Mouse (Mus musculus) retina, postnatal 1 day (tissue): ENCODE data around the gene Zfp646.
A peak's percentile ranks its signal among the peaks of the same experiment; 100 is the strongest.
"Not testable (repeated sequence)": the region's sequence is repeated elsewhere in the genome, so short reads cannot be mapped to it uniquely, and the experiment has no call there.

Experiments used
- DNase-seq: peaks from one replicate; pipeline ENCODE4 v3.0.0-alpha.2; 2012

Zfp646 gene

GRCm38 (mm10) chr7:127876041-127876466, at the start of gene Zfp646:
Gene Zfp646, plus strand, starts transcription at chr7:127876221.
- peak; percentile 95 for DNase-seq

DNA sequence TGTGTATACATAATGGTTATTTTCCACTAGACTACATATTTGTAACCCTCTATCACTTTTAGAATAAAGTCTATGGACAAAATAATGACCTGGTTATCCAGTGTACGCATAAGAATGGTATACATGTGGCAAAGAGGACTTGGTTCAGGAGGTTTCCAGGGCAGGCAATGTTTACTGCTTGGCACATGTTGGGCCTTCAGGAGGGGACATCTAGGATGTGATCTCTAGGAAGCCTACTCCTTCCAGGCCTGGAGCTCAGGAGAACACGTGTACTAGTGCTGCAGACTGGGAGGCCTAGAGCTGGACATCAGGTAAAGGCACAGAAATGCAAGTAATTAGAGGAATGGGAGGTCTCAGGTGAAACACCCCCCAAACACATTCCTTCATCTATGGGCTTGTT, 40.5 kb upstream of the Zfp646 start:
- DNase-seq, result no peak

DNA sequence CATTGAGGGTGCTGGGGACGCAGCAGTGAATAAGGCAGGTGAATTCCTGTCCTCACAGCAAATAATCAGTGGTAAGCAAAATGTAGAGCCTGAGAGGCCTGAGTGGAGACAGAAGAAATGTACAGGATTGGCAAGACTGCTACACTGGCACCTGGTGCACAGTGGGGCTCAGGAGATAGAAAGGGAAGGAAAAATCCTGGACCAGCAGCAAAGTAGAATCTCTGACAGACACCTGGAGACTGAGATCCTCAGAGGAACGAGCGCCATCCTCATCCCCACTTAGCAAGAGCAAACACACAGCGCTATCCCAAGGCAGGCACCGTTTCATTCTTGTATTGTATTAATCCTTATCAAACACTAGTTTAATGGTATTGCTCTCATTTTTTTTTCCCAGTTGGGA, 38.5 kb upstream of the Zfp646 start:
- no peak for DNase-seq

DNA sequence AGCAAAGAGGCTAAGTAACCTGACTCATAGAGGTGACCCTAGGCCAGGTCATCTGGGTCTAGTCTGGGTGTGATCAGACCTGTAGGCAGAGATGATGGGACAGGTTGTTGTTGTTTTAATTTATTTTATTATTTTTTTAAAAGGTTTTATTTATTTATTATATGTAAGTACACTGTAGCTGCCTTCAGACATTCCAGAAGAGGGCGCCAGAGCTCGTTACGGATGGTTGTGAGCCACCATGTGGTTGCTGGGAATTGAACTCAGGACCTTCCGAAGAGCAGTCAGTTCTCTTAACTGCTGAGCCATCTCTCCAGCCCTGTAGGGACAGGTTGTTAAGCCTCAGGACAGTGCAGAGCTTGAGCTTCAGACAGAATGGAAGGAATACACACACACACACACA, 38.1 kb upstream of the Zfp646 start:
- DNase-seq, result not testable (repeated sequence)

DNA sequence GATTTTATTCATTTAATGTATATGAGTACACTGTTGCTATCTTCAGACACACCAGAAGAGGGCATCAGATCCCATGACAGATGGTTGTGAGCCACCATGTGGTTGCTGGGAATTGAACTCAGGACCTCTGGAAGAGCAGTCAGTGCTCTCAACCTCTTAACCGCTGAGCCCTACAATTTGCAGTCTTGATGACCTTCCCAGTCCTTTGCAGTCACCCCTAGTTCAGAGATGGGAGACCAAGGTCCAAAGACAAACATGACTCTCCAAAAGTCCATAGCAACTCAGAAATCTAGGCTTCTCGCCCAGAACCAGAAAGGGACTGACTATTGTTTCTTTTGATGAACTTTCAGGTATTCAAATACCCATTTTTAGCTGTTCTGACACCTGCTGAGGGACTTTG, 36.0 kb upstream of the Zfp646 start:
- DNase-seq, result not testable (repeated sequence)

DNA sequence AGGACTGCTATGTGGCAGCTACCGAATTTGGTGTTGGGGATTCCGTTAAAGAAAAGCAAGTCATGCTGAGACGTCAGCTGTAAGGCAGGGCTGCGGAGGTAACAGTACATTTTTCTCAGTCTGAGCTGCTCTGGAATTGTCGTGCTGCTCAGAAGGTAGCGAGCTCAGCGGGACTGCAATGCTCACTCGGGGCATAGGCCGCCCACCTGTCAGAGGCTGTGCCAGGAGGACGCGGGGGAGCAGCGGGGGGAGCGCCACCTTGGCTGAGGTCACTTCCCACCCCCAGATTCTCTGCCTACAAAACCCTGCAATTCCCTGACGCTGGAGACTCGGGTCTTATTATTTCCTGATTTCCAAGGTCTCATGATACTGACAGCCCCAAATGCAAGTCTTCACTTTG, 35.1 kb upstream of the Zfp646 start:
- no peak for DNase-seq

GRCm38 (mm10) chr7:127841340-127842000, 34.6 kb upstream of the Zfp646 start:
- DNase-seq, result peak; percentile 95

DNA sequence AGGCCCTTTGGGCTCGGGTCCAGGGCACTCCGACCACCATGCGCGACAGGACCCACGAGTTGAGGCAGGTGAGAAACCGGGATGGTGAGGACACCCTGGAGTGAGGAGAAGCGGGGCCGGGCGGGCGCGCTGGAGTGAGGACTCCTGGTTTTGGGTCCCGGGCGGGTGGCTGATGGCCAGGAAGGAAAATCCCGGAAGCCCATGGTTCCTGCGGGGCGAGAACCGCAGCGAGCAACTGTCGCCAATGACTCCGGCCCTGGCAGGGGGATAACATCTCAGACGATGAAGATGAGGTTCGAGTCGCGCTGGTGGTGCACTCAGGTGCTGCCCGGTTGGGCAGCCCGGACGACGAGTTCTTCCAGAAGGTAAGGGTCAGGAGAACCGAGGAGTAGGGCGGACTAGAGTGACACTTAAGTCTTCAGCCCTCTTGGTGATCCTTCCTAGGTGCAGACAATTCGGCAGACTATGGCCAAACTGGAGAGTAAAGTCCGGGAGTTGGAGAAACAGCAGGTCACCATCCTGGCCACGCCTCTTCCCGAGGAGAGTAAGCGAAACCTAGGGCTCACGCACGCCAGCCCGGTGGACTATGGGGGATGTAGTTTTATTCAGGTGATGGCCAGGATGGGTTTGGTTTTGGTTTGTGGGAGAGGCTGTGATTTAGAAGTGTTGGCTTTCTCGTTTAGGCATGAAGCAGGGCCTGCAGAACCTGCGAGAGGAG, 33.9 kb upstream of the Zfp646 start:
- DNase-seq, result peak; percentile 81

DNA sequence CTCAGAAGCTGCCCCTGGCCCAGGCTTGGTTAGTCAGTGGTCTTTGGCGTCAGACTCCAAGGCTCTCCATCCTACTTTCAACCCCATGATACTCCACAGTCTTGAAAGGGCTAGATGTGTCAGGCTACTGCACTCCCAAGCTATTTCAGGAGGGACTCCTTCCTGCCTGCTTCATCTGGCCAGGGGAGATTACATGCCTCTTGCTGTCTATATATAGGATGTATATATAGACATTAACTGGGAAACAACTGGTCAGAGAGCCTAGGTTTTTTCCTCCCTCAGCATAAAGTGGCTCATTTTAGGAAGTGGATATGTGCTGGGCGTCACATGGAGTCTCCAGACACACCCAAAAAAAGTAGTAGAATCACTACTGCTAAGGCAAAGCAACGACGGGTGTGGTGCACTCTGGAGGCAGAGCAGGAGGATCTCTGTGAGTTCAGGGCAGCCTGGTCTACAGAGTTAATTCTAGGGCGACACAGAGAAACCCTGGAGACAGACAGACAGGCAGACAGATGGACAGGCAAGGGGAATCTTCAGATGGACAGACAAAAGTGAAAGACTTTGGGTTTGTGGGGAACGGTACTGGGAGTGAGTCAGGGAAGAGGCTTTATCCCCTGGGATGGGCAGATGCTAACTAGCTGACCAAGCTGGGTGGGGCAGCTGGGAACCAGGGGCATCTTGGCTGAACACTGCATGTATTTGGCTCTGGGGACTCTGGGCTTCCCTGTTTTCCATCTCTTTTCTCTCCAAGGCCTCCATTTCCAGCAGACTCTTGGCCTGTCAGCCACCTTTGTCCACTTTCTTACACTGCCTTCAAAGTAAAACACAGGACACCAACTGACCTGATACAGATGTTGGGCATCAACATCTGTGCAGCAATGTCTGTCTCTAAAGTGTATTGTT, 25.8 kb upstream of the Zfp646 start:
- no peak for DNase-seq

DNA sequence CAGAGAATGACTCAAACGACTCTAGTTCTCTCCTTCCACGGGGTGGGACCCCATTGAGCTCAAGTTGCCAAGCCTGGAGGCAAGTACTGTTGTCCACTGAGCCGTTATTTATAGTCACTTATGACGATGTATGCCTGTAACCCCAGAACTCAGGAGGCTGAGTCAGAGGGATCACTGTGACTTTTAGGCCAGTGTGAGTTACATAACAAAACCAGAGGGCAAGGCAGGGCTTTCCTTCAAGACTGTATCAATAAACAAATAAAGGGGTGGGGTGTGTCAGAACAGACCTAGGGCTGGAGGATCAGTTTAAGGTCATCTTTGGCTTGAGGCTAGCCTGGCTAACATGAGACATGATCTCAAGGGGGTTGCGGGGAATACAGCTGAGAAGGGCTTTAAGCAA, 25.1 kb upstream of the Zfp646 start:
- DNase-seq, result no peak

DNA sequence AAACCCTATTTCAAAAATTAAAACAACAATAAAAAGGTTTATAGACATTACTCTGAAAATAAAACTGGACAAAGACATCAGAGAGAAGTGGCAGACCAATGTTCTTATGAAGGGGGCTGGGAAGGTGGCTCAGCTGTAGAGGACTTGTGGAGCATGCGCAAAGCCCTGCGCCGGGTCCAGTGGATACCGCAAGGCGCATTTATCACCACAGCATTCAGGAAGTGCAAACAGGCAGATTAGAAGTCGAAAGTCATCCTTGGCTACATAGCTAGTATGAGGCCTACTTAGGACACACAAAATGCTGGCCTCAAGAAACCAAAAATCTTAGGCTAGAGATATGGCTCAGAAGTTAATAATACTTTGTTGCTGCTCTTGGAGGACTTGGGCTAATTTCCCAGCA, 17.8 kb upstream of the Zfp646 start:
- no peak for DNase-seq

DNA sequence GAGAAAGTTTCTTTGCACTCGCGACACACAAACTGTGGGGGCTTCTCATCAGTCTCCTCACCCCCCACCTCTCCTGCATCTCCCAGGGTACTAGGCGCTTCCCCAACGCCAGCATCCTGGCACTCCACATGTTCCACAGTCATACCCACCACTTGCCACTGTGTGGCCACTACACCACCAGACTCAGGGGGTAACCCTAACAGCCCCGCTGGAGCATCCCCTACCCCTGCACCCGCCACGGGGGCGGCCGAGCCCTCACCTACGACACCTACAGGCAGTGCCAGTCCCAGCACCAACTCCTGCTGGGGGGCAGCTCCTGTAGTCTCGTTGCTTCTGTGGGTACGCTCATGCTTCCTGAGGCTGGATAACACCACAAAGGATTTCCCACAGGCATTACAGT, 9.6 kb upstream of the Zfp646 start:
- no peak for DNase-seq

DNA sequence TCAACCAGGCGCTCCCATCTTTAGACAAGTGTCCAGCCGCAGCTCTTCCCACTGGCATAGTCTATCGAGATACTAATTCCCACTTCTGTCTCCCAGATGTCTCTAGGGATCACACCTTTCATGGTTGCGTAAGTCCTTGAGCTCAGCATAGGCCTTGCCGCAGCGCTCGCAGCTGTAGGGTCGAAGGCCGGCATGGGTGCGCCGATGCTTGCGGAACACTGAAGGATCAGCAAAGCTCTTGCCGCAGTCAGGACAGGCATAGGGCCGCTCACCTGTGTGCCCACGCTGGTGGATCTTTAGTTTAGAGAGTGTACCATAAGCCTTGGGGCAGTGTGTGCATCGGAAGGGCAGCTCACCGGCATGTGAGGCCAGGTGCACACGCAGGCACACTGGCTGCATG, 8.4 kb upstream of the Zfp646 start:
- DNase-seq, result no peak

GRCm38 (mm10) chr7:127869149-127869810, 6.7 kb upstream of the Zfp646 start:
- DNase-seq, result peak; percentile 90

DNA sequence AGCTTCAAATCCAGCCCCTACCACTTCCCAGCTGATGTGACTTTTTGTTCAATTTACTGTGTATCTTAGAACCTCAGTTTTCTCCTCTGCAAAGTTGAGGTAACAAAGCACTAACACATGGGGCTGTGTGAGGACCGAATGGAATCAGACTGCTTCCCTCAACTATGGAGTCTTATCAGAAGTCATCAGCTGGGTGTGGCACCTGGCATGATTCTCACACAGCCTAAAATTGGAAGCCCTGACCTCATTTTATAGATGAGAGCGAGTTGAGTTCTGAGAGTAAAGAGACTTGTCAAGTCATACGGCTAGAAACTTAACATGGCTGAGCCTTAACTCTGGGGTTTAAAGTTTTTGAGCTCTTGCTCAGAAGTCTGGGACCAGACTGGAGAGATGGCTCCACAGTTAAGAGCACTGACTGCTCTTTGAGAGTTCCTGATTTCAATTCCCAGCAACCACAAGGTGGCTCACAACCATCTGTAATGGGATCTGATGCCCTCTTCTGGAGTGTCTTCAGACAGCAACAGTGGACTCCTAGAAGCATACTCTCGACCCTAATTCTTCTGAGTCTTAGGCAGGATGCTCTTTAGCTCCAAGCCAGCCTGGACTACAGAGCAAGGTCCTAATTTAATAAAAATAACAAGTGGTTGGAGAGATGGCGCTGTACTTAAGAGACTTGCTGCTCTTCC, 5.7 kb upstream of the Zfp646 start:
- DNase-seq, result peak; percentile 15

- no peak for DNase-seq
Observed at GRCm38 (mm10) chr7:127874812-127875626, 1.0 kb upstream of the Zfp646 start.

GRCm38 (mm10) chr7:127875627-127876001, 407 bp upstream of the Zfp646 start:
- DNase-seq, result peak; percentile 99

- peak; percentile 98 for DNase-seq
Observed at GRCm38 (mm10) chr7:127876467-127877348, 687 bp downstream of the Zfp646 start, which contains the start of gene Zfp668. Gene Zfp668, minus strand, starts transcription at chr7:127876828.

DNA sequence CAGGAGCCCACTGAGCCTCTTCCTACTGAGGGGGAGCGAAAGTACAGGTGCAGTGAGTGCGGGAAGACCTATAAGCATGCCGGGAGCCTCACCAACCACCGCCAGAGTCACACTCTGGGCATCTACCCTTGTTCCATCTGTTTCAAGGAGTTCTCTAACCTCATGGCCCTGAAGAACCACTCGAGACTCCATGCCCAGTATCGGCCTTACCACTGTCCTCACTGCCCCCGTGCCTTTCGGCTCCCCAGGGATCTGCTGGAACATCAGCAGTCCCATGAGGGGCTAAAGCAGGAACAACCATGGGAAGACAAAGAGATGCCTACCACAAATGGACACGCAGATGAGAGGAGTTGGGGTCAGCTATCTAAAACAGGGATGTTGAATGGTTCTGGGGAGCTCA, 3.3 kb downstream of the Zfp646 start:
- no peak for DNase-seq

DNA sequence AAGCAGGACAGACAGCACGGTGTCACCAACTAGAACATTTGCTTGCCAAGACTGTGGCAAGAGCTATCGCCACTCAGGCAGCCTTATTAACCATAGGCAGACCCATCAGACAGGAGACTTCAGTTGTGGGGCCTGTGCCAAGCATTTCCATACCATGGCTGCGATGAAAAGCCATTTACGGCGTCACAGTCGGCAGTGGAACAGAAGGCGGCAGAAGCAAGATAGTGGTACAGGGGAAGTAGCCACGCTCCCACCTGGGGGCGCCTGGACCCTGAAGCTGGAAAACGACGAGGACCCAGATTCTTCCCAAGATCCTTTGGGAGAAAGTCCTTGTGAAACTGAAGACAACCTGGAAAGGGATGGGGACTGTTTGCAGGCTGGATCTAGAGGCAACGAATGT, 4.4 kb downstream of the Zfp646 start:
- no peak for DNase-seq
